Mouse (Mus musculus) T-helper 1 cell (primary cell): ENCODE measurements around the gene Gal3st2b.
"Not testable (repeated sequence)": the region's sequence is repeated elsewhere in the genome, so short reads cannot be mapped to it uniquely, and the experiment has no call there.

Source experiments
- in situ Hi-C: fragments of 300-600 bp; cut with MboI, MseI; formaldehyde crosslinking; loops from one replicate; pipeline ENCODE4 v1.15.1; 2025; ENCODE audit warnings: high pct_unique_total_duplicates

Gal3st2b gene

DNA sequence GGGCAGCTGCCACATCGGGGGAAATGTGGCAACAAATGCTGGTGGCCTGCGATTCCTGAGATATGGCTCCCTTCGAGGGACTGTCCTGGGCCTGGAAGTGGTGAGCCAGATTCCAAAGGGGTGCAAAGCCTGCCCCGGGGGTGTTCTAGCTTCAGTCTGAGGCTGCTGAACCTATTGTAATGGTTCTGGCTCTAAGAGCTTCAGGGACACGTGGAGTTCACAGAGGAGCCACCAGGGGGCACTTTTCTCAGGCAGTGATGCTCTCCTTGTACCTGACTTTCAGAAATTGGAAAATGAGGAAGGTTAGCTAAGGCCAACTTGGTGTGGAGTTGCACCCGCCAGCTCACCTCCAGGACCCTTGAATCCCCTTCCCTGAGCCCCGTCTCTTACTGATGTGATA lies 60.2 kb downstream of the Gal3st2b start:
- in situ Hi-C loops, result not testable (repeated sequence)

- in situ Hi-C loops, result loop anchor here (5.0 kb wide), 1 partner anchor 134 kb away; no protein-coding TSS in a partner anchor
These were observed 62.8 kb downstream of the Gal3st2b start for GRCm38 (mm10) chr1:93980932-93981331.

DNA sequence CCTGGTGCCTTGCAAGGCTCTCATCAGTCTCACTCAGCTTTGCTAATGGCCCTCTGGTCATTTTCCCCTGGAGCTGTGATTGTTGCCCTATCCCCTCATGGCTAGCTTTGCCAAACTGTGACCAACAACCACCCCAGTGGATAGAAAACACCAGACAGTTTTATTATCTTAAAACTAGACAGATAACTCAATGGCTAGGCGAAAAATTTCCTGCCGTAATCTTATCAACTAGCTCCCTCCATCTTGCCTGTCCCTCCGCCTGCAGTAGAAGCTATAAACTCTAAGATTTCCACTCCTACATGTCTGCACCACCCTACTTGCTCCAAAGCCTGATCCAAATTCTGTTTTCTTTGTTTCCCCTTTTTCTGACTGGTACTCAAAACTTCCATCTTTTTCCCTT lies 68.1 kb downstream of the Gal3st2b start:
- in situ Hi-C loops, result loop anchor here (5.0 kb wide), 1 partner anchor 91 kb away; no protein-coding TSS in a partner anchor

- in situ Hi-C loops, result loop anchor here (5.0 kb wide), 1 partner anchor 89 kb away; no protein-coding TSS in a partner anchor
These were observed 70.7 kb downstream of the Gal3st2b start for GRCm38 (mm10) chr1:93988786-93989185.

DNA sequence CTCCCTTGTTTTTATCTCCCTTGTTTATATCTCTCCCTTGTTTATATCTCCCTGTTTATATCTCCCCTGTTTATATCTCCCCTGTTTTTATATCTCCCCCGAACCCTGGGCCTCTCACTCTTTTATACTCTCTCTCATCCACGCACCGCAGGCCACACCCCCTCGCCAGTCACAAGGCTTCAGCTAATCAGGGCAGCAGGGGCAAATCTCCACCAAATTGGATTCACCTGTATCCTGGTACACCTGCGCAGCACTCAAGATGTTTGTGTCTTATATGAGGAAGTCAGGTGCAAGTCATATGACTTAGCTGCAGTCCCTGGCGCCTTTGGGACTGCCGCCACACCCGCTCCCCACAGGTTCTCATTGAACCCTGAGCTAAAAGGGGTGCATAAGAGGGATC lies 72.1 kb downstream of the Gal3st2b start, which contains the start of gene Gal3st2c:
Gene Gal3st2c (plus strand): TSS at position 301 of the 400 bp plus-strand sequence.
- in situ Hi-C loops, result loop anchor here (5.0 kb wide), 1 partner anchor 68 kb away; no protein-coding TSS in a partner anchor

DNA sequence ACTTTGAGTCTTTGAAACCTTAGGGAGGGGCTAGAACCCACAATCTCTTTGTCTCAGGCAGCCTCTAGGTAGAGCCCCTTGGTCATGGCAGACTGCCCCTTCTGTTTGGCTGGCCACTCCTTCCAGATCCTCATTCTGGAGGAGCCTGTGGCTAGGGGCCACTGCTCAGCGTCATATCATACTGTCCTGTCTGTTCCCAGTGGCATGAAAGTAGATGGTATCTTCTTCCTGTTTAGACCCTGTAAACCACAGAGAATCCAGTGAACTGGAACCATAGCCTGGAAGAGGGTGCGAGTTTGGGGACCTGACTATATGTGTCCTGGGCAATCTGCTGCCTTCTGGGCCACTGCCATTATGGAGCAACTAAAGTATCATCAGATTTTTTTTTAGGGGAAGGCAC lies 73.0 kb downstream of the Gal3st2b start:
- in situ Hi-C loops, result loop anchor here (5.0 kb wide), 1 partner anchor 69 kb away; no protein-coding TSS in a partner anchor

DNA sequence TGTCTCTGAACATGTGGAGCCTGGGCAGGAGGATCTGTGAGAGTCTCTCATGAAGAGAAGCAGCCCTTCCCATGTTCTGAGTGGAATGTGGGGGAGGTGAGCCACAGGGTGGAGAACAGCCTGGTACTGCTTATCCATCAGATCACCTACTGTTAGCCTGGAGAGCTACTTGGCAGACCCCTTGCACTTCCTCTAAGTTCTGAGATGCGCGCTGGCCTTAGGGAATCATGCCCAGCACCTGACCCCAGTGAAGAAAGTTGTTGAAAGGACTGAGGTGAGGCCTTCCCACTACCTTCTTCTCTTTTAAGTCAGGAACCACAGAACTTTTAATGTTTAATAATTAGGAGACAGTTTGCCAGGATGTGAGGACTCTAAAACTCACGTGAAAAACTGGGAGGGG lies 73.4 kb downstream of the Gal3st2b start:
- in situ Hi-C loops, result loop anchor here (5.0 kb wide), 1 partner anchor 69 kb away; no protein-coding TSS in a partner anchor
